Mouse (Mus musculus) heart, postnatal 4 days (tissue): ENCODE data around the gene Zbp1. TPM values are rescaled to one million over a fixed set of nuclear protein-coding genes. Genes with fewer than 3 reads are reported as not detected.

Source experiments
- DNase-seq: peaks from one replicate; pipeline ENCODE4 v3.0.0; 2021
- total RNA-seq, 2 experiments: library from RNA; stranded (reverse); gene quantifications; 2 replicates each; pipeline ENCODE4 v1.2.3; 2021

Zbp1 gene
- under 1 TPM in 1 of 2 experiments, not detected in 1; 0.14 TPM for total RNA-seq

- no peak for DNase-seq
Measured at GRCm38 (mm10) chr2:173218416-173219141, at the start of gene Zbp1. Zbp1 (minus strand) TSS chr2:173218923.

GRCm38 (mm10) chr2:173267562-173267961 lies 48.8 kb upstream of the Zbp1 start:
- no peak for DNase-seq

GRCm38 (mm10) chr2:173266349-173267112 lies 47.8 kb upstream of the Zbp1 start:
- no peak for DNase-seq

GRCm38 (mm10) chr2:173265468-173266265 lies 46.9 kb upstream of the Zbp1 start:
- DNase-seq: no peak

GRCm38 (mm10) chr2:173264467-173265128 lies 45.9 kb upstream of the Zbp1 start:
- peak; percentile 50 for DNase-seq

- no peak for DNase-seq
Measured at GRCm38 (mm10) chr2:173263636-173264330, 45.1 kb upstream of the Zbp1 start.

GRCm38 (mm10) chr2:173261497-173261896 lies 42.8 kb upstream of the Zbp1 start:
- peak; percentile 79 for DNase-seq

- DNase-seq: peak; percentile 18
Measured at GRCm38 (mm10) chr2:173258459-173259091, 39.9 kb upstream of the Zbp1 start.

- peak; percentile 90 for DNase-seq
Measured at GRCm38 (mm10) chr2:173257610-173258009, 38.9 kb upstream of the Zbp1 start.

GRCm38 (mm10) chr2:173256552-173256949 lies 37.8 kb upstream of the Zbp1 start:
- DNase-seq: no peak

- no peak for DNase-seq
Measured at GRCm38 (mm10) chr2:173255810-173256551, 37.3 kb upstream of the Zbp1 start.

GRCm38 (mm10) chr2:173253761-173254662 lies 35.3 kb upstream of the Zbp1 start:
- DNase-seq: no peak

- peak; percentile 47 for DNase-seq
Measured at GRCm38 (mm10) chr2:173251675-173252074, 33.0 kb upstream of the Zbp1 start.

GRCm38 (mm10) chr2:173251133-173251532 lies 32.4 kb upstream of the Zbp1 start:
- no peak for DNase-seq

GRCm38 (mm10) chr2:173250411-173250810 lies 31.7 kb upstream of the Zbp1 start:
- peak; percentile 55 for DNase-seq

GRCm38 (mm10) chr2:173249965-173250364 lies 31.2 kb upstream of the Zbp1 start:
- no peak for DNase-seq

GRCm38 (mm10) chr2:173249386-173249785 lies 30.7 kb upstream of the Zbp1 start:
- DNase-seq: no peak

- no peak for DNase-seq
Measured at GRCm38 (mm10) chr2:173248822-173249221, 30.1 kb upstream of the Zbp1 start.

GRCm38 (mm10) chr2:173247911-173248310 lies 29.2 kb upstream of the Zbp1 start:
- DNase-seq: no peak
